Mouse (Mus musculus): ENCODE data around the gene Slco4c1.
A peak's percentile ranks its signal among the peaks of the same experiment; 100 is the strongest.

Gene Slco4c1

DNA sequence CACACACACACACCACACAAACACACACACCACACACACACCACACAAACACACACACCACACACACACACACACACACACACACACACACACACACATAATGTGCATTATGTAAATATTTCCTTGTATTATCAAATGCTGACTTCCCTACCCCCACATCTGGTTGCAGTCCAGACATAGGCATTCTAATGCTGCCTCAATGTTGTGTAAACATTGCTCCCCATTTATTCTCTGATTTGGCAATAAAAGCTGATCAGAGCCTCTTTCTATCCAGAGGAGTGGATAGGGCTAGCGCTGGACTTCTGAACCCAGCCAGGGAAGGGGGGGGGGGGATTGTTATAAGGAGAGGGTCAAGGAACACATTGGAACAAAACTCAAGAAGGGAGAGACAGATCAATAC, 101.7 kb downstream of the Slco4c1 start:
- DNase-seq (ENCODE audit: low spot score): no peak

DNA sequence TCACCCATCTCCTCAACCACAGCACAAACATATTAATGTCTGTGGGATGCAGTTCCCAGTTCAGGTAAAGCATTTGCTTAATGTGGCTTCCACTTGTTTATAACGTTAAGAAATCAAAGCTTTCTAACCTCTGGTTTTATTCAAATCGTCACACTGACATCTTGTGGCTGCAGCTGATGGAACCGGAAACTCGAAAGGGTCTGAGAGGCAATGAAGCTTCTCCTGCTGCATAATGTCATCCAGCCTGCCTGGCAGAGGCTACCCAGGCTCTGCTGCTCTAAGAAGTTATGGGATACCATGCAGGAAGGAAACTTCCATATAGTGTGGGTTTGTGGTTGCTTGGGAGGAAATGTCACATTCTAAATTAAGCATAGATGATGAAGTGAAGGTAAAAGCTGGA, 103.7 kb downstream of the Slco4c1 start:
- peak; percentile 48 for DNase-seq (ENCODE audit: low spot score)

DNA sequence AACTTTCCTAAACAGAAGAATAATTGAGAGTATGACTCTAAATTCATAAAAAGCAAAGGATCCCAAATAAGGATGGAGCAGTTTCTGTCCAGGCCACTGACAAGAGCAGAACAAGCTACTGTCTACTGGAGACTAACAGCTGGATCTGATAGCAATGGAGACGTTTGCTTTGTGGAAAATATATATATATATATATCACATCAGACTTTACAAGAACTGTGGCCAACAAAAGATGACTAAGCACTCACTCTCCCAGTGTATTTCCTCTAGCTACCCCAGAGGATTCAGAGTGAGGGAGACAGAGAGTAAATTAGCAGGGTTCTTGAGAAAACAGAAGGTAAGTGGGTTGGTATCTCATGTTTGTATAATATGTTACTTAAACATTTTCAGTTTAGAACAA, 105.4 kb downstream of the Slco4c1 start:
- no peak for DNase-seq (ENCODE audit: low spot score)

Data from embryo, embryonic 10.5 days (tissue).